Mouse (Mus musculus): ENCODE results near the gene Ucn2. TPM values are rescaled to one million over a fixed set of nuclear protein-coding genes. Genes with fewer than 3 reads are reported as not detected.

The Ucn2 gene
- polyA plus RNA-seq, 1 experiment from 2014 or later = not detected

GRCm38 (mm10) chr9:108949967-108950728 is 35.7 kb upstream of the Ucn2 start:
- TF ChIP-seq EP300 (IDR thresholded peaks at IDR 0.05; ENCODE audit: low read depth) = no peak
- no peak for TF ChIP-seq CTCF (IDR thresholded peaks at IDR 0.05; ENCODE audit: low read depth)
- peaks cover 51% of the 10 kb centered on the region for H3K36me3 ChIP-seq (replicated peaks; ENCODE audit: insufficient read depth, low read length)
- WGBS (ENCODE audit: insufficient replicate concordance) = 89% methylated on average over 9 of the region's 9 CpGs

DNA sequence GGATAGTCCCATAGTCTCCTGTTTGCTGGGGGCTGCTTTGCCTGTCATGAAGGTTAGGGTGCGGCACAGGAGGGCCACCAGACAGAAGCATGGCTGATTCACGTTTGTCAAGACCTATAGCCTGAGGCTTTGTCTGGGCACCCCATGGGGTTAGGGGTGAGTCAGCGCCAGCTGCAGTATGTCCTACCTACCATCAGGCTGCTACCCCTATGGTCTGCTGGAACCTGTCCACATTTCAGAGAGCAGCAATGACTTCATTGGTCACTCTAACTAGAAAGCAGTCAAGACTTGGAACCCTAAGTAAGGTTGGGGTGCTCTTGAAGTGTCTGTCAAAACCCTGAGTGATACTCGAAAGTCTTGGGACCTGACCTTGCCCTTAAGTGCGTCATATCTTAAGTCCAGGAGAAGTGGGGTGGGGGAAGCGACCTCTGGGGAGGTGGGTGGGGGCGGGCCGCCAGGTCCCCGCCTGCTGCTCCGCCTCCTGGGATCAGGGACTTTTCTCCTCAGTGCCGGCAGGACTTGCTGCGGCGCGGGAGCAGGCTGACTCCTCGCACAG is 32.7 kb upstream of the Ucn2 start, which contains the start of gene Col7a1:
Gene Col7a1 (plus strand): TSS at position 506 of the 556 bp plus-strand sequence.
- ATAC-seq (no peak), DNase-seq (no peak)
- Histone ChIP-seq H3K9me3 (ENCODE audit: low read length) (no peaks in the 10 kb centered on the region), H3K27ac (ENCODE audit: low read depth) (no peak within 1 kb of the TSS), H3K4me3 (ENCODE audit: low read depth, low read length) (no peak within 1 kb of the TSS), H3K9ac (replicated peaks) (no peak within 1 kb of the TSS), H3K27me3 (ENCODE audit: insufficient read depth, low read length) (peaks cover 13% of the 10 kb centered on the region; the same call in 1 of the 2 replicates), H3K4me2 (ENCODE audit: low read depth, low read length) (no peak within 1 kb of the TSS), H3K4me1 (ENCODE audit: insufficient read depth) (no peaks in the 10 kb centered on the region), H3K36me3 (replicated peaks; ENCODE audit: insufficient read depth, low read length) (peaks cover 24% of the 10 kb centered on the region)
- TF ChIP-seq CTCF (IDR thresholded peaks at IDR 0.05; ENCODE audit: low read depth) (no peak), EP300 (IDR thresholded peaks at IDR 0.05; ENCODE audit: low read depth) (no peak)
- 14% methylated on average over 15 of the region's 15 CpGs for WGBS (ENCODE audit: insufficient replicate concordance)

More at GRCm38 (mm10) chr9:108949967-108950728, 35.7 kb upstream of the Ucn2 start:
- H3K4me3 ChIP-seq (ENCODE audit: low read depth, low read length) = no peak overlapping the region
- H3K27me3 ChIP-seq (ENCODE audit: insufficient read depth, low read length) = peaks cover 13% of the 10 kb centered on the region; the same call in 1 of the 2 replicates
- no peak overlapping the region for H3K27ac ChIP-seq (ENCODE audit: low read depth)
- no peak for ATAC-seq
- no peak overlapping the region for H3K9ac ChIP-seq (replicated peaks)
- no peak overlapping the region for H3K4me2 ChIP-seq (ENCODE audit: low read depth, low read length)
- no peaks in the 10 kb centered on the region for H3K9me3 ChIP-seq (ENCODE audit: low read length)
- no peak for DNase-seq
- no peaks in the 10 kb centered on the region for H3K4me1 ChIP-seq (ENCODE audit: insufficient read depth)

DNA sequence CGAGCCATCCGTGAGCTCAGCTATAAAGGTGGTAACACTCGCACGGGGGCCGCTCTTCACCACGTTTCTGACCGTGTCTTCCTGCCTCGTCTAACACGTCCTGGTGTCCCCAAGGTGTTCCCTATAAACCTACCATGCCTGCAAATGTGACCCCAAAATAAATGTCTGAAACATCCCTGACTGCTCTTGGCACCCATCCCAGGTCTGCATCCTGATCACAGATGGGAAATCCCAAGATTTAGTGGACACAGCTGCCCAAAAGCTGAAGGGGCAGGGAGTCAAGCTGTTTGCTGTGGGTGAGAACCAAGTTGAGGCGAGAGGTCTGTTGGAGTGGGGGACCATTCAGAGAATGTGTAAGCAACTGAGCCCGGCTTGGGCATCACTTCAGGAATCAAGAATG is 30.6 kb upstream of the Ucn2 start:
- Histone ChIP-seq H3K4me2 (ENCODE audit: low read depth, low read length) (no peak overlapping the region), H3K36me3 (replicated peaks; ENCODE audit: insufficient read depth, low read length) (peaks cover 3% of the 10 kb centered on the region), H3K4me1 (ENCODE audit: insufficient read depth) (no peaks in the 10 kb centered on the region), H3K9ac (replicated peaks) (no peak overlapping the region), H3K9me3 (ENCODE audit: low read length) (no peaks in the 10 kb centered on the region), H3K4me3 (ENCODE audit: low read depth, low read length) (no peak overlapping the region), H3K27ac (ENCODE audit: low read depth) (no peak overlapping the region), H3K27me3 (ENCODE audit: insufficient read depth, low read length) (peaks cover 13% of the 10 kb centered on the region; the same call in 1 of the 2 replicates)
- no peak for DNase-seq
- TF ChIP-seq CTCF (IDR thresholded peaks at IDR 0.05; ENCODE audit: low read depth) (no peak), EP300 (IDR thresholded peaks at IDR 0.05; ENCODE audit: low read depth) (no peak)
- WGBS (ENCODE audit: insufficient replicate concordance) = 82% methylated on average over 11 of the region's 11 CpGs
- ATAC-seq = no peak

- ATAC-seq (no peak), DNase-seq (no peak)
- Histone ChIP-seq H3K27ac (ENCODE audit: low read depth) (no peak overlapping the region), H3K4me3 (ENCODE audit: low read depth, low read length) (no peak overlapping the region), H3K9me3 (ENCODE audit: low read length) (no peaks in the 10 kb centered on the region), H3K4me2 (ENCODE audit: low read depth, low read length) (no peak overlapping the region), H3K36me3 (replicated peaks; ENCODE audit: insufficient read depth, low read length) (no peaks in the 10 kb centered on the region), H3K27me3 (ENCODE audit: insufficient read depth, low read length) (peaks cover 13% of the 10 kb centered on the region; the same call in 1 of the 2 replicates), H3K9ac (replicated peaks) (no peak overlapping the region), H3K4me1 (ENCODE audit: insufficient read depth) (no peaks in the 10 kb centered on the region)
- no peak for TF ChIP-seq EP300 (IDR thresholded peaks at IDR 0.05; ENCODE audit: low read depth)
- TF ChIP-seq CTCF (IDR thresholded peaks at IDR 0.05; ENCODE audit: low read depth) = no peak
- WGBS (ENCODE audit: insufficient replicate concordance) = 81% methylated on average over 11 of the region's 11 CpGs
These were observed 30.0 kb upstream of the Ucn2 start for GRCm38 (mm10) chr9:108955846-108956245.

DNA sequence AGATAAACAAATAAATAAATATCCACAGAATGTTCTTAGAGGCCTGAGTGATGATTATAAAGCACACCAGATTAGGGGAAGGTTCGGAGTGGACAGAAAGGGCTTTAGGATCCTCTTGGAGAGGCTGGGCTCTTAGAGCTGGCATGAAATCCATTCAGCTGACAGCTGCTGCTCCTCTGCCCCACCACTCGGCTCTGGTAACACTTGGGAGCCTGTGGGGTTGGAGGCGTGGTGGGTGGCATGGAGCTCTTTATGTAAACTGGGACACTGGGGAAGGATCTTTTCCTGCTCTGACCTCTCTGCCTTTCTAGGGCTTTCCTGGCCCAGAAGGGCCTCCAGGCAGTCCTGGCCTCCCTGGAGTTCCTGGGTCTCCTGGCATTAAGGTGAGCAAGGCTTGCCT is 22.2 kb upstream of the Ucn2 start:
- WGBS (ENCODE audit: insufficient replicate concordance) = 68% methylated on average over 3 of the region's 3 CpGs
- TF ChIP-seq CTCF (IDR thresholded peaks at IDR 0.05; ENCODE audit: low read depth) (no peak), EP300 (IDR thresholded peaks at IDR 0.05; ENCODE audit: low read depth) (no peak)
- no peaks in the 10 kb centered on the region for H3K4me1 ChIP-seq (ENCODE audit: insufficient read depth)

DNA sequence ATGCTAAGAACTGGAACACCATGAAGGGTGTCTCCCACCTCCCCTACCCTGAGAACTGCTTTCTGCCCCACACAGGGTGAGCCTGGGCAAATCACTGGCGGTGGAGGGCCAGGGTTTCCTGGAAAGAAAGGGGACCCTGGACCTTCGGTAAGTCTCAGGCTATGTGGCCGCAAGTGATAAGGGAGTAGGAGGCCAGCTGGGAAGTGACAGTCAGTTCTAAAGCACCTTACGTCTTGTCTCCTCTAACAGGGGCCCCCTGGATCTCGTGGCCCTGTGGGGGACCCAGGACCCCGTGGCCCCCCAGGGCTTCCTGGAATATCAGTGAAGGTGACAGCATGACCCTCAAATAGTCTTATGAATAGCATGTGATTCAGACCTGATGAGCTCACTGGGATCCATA is 21.5 kb upstream of the Ucn2 start:
- Histone ChIP-seq H3K27me3 (ENCODE audit: insufficient read depth, low read length) (no peaks in the 10 kb centered on the region), H3K9ac (replicated peaks) (no peak overlapping the region), H3K36me3 (replicated peaks; ENCODE audit: insufficient read depth, low read length) (no peaks in the 10 kb centered on the region), H3K27ac (ENCODE audit: low read depth) (no peak overlapping the region), H3K9me3 (ENCODE audit: low read length) (no peaks in the 10 kb centered on the region), H3K4me1 (ENCODE audit: insufficient read depth) (no peaks in the 10 kb centered on the region), H3K4me3 (ENCODE audit: low read depth, low read length) (no peak overlapping the region), H3K4me2 (ENCODE audit: low read depth, low read length) (no peak overlapping the region)
- TF ChIP-seq CTCF (IDR thresholded peaks at IDR 0.05; ENCODE audit: low read depth) = no peak
- TF ChIP-seq EP300 (IDR thresholded peaks at IDR 0.05; ENCODE audit: low read depth) = no peak
- ATAC-seq (no peak), DNase-seq (no peak)
- 57% methylated on average over 6 of the region's 6 CpGs for WGBS (ENCODE audit: insufficient replicate concordance)

More for the DNA sequence above, 22.2 kb upstream of the Ucn2 start:
- H3K27me3 ChIP-seq (ENCODE audit: insufficient read depth, low read length) = no peaks in the 10 kb centered on the region
- H3K9ac ChIP-seq (replicated peaks) = no peak overlapping the region
- H3K36me3 ChIP-seq (replicated peaks; ENCODE audit: insufficient read depth, low read length) = no peaks in the 10 kb centered on the region
- no peak overlapping the region for H3K27ac ChIP-seq (ENCODE audit: low read depth)
- ATAC-seq (no peak), DNase-seq (no peak)
- no peak overlapping the region for H3K4me3 ChIP-seq (ENCODE audit: low read depth, low read length)
- H3K9me3 ChIP-seq (ENCODE audit: low read length) = no peaks in the 10 kb centered on the region
- no peak overlapping the region for H3K4me2 ChIP-seq (ENCODE audit: low read depth, low read length)
